Mouse (Mus musculus): ENCODE data around the gene Mkks.
"Not testable (repeated sequence)": the region's sequence is repeated elsewhere in the genome, so short reads cannot be mapped to it uniquely, and the experiment has no call there.

Gene Mkks

DNA sequence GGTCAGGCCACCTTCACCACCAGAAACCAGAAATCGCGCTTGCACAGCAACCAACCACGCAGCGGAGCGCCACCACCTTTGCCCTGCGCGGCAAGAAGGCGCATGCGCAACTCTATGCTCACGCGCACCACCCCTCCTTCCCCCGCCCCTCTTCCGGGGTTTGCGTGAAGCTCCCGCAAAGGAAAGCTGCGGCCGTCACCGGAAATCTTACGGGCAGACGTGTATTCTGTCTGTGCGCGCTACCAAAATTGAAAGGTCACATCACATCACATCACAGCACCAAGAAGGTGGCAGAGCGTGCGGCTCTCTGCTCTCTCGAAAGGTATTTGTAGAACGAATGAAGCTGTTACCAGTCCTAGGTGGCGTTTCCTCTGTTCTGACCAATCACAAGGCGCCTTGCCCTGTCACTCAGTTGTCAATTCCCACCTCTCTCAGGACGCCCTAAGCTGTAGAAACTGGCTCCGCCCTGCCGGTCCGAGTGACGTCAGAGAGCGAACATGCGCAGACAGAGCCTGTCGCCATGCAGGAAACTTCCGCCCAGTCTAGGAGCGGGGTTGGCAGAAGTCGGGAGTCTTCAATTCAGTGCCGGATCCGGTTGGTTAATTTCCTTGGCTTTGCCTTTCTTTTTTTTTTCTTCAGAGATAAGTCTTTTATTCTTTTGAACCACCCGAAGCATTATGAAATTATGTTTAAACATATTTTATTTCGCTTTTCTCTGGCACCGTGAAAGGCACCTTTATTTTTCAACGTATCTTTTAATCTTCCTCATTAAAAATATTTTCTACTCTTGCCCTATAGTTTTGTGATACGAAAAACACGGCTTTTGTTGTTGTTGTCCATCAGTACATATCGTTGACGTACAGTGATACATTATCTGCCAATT lies at the start of gene Mkks, which contains the start of the genes Slx4ip and AL731706.1:
Gene Mkks, minus strand, starts transcription at position 322 of the 883 bp plus-strand sequence.
Gene Slx4ip, plus strand, starts transcription at position 151 of the 883 bp plus-strand sequence.
Gene AL731706.1, minus strand, starts transcription at position 322 of the 883 bp plus-strand sequence.
- peak; percentile 99 for DNase-seq (ENCODE audit: low spot score)

DNA sequence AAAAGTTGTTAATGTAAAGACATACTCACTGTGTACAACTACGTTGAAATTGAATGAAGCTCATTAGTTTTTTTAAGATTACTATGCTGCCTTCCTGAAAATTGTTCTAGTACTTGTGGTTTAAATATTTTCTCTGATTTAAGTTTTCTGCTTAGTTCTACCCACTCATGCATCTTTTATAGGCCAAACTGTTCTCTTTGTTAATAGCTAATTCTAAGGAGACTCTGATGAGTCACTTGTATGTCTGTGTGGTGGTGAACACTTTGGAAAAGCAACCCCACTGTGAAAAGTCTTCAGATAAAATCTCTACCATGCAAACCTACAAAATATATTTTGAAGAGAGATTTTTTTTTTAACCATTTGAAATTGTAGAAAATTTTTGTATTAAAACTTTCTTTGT lies 47.1 kb upstream of the Mkks start:
- DNase-seq (ENCODE audit: low spot score), result no peak

DNA sequence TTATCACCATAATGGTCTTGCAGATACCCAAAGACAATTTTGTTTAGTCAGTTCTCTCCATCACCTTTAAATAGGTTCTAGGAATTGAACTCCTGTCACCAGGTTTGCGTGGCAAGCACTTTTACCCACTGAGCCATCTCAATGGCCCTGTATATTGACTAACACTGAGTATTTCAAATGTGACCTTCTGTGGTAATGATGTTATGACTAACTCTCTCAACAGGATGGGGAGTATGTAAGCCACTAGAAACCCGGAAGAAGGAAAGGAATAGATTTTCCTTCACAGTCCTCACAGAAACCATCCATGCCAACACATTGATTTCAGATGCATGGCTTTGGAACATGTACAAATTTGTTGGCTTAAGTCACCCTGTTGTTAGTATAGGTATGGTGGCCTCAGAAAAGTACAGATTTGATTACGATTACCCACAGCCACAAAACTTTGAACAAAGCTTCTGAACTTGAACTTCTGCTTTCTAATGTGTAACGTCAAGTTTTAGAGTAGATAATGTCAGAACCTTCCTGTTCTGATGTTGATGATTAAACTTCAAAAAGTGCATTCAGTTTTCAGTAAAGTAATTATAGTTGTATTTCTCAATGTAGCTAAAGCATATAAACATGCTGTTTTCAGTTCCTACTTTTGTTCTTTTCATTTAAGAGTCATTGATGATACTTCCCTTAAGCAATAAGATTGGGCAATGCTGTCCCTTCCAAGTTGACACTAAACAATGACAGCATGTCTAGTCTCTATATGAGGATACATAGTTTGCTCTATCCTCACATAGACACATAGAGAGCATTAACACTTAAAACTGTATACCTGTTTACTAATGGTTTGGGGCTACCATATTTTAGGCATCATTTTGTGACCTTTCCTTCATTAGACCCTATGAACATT lies 45.5 kb upstream of the Mkks start:
- DNase-seq (ENCODE audit: low spot score), result no peak

DNA sequence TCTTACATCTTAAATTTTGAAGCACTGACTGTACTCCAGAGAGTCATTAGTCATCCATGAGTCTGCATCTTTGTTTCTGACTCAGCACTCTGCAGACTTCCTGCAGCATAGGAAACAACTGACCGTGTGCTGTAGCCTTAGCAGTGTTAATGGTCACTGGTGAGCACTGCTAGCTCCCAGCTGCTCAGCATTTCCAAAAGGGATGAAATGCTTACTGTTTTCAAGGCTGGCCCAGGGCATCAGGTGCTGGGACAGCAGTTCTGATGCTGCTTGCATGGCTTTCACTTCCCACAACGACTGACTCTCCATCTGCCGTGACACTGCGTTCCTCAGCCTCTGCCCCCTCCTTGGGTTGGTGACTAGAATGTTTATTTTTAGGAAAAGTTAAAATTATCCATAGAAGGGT lies 29.8 kb upstream of the Mkks start:
- DNase-seq (ENCODE audit: low spot score), result no peak

DNA sequence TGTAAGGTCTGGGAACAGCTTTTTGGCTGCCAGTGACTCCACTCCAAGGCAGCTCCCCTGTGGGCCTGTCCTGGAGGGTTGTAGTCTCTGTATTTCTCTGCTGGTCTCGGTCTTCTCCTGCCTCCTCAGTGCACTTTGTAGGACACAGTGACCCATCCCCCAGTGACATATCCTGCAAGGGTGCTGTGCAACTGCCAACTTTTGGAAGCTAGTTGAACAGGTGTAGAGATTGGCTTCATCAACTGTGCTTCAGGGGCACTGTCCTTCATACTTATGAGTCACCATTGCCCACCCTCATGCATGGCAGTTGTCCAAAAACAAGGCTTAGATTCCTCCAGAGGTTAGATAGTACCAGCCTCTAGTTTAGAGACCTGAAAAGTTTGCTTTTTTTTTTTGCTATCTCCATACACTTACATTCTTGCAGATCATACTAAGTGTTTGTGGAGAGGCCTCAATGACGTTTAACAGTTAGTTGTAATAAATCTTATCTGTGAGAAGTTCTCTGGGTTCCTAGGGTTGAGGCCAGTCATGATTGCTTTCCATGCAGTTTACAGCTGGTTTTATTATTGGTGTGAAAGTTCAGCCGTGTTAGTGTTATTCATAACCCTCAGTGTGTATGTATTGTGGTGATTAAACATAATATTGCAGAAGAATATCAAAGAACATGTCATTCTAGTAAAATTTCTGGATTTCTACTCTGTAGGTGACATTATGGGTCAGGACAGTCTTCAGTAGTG lies 29.2 kb upstream of the Mkks start:
- no peak for DNase-seq (ENCODE audit: low spot score)

DNA sequence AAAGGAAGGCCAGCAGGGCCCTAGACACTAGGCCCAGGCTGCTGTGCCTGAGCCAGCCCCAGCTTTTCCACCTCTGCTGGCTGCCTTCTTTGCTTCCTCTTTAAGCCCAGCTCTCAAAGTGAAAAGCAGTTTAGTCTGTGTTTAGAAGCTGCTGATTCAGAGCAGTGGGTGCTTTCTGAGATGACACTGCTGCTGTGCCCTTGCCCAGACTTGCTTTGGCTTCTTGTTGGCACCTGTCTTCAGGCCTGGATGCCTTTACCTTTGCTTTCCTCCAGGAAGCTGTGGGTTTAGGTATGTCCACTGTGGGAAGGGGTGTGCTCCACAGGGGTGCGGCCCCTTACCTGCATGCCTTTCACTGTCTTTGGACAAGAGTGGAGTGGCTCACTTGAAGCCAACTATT lies 28.2 kb upstream of the Mkks start:
- no peak for DNase-seq (ENCODE audit: low spot score)

DNA sequence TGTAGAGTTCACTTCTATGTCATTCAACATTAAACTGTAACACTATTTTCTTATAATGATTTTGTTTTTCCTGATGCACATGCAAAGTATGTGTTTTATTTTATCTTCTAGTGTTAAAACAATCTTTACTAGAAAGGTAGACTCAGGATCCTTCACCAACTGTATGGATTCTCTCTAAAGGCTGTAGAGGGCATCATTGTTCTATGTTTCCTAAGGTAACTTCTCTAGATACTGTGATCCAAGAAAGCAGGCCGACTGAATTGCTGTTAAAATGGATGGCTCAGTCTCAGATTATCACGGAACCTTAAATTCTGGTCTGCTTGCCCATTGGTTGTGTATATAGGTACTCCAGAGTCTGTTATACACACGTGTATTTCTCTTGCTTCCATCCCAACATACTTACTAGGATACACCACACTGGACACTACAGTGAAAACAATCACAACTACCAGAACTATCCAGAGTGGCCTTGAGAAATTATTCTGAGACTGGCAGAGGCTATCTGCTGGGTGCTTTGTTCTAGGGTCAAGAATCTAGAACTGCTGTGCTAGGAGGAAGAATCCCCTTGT lies 23.2 kb upstream of the Mkks start:
- DNase-seq (ENCODE audit: low spot score), result no peak

DNA sequence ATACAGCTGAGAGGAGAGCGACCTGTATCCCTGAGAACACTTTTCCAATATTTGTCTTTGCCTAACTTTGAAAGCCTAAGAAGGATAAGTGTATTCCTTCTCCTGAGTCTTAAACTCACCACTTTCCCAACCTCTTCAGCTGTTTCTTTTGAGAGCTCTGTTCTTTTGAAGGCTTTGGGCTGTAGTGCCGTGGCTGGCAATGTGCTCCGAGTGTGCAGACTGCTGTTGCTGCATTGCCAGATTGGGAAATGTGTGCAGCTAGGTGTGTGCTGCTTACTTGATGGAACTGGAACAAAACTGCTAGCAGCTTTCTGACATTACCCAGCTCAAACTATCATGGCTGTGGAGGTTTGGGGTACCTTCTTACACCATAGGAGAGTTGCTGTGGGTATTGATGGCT lies 21.8 kb upstream of the Mkks start:
- DNase-seq (ENCODE audit: low spot score), result no peak

DNA sequence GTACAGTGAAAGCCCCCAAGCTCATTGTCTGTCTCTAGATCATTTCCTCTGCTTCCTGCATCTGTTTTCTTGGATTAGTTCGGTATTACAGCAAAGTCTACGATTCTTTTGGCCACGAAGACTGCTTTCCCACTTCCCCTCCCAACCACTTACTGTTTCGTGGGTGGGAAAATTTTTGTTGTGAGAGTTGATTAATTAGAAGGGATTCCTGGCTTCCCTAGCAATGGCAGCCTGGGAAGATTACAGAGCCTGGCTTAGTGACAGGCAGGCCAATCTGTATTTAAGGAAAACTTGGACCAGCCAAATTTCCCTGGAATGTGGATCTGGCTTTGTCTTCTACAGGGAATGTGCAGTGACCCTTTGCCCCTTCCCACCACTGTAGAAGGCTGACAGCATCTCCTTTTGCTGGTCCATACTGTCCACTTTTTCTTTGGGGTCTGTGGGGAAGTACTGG lies 20.8 kb upstream of the Mkks start:
- no peak for DNase-seq (ENCODE audit: low spot score)

DNA sequence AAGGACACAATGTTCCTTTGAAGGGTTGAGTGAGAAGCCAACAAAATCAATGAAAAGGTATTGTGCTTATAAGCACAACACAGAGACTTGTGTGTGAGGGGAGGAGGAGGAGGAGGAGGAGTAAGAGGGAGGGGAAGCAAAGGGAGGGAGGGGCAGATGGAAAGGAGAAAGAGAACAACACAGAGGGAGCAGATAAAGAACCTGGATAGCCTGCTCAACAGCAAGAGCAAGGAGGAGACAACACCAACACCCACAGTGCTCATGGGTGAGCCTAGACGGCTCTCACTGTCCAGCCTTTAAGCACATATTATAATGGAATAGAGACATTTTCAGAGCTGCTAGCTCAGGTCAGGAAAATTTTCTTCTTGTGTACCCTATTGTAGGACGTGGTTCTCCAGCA lies 18.1 kb upstream of the Mkks start:
- DNase-seq (ENCODE audit: low spot score), result no peak

DNA sequence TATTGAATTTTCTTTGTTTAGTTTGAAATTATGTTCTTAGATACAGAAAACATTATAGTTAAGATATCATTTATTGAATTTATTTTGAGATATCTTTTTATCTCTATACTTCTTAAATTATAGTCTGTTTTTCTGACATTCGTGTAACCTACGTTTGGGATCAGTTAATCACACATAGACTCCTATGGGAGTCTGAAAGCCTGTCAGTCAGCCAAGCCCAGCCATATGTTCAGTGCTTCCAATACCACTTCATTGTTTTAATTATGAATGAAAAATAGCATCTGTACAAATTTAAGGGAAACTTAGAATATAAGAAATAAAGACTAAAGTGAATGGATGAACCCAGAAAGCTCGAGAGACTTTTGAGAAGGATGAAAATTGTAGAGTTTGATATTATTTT lies 17.4 kb upstream of the Mkks start:
- DNase-seq (ENCODE audit: low spot score), result no peak

DNA sequence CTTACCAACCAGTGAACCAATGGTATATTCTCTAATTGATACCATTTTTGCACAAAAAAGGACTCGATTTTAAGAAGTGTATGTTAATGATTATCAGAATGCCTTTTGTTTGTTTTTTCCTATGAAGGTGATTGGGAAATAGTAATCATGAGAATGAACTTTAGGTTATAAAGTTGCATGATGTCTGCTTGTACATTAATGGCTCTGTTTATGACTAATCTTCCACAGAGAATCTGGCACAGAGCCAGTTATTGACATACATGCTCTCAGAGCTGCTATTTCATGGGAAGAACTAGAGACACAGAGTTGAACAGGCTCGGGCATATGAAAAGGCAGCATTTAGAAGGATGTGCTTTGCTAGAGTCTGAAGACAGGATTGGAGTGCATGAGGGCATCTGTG lies 4.9 kb upstream of the Mkks start:
- no peak for DNase-seq (ENCODE audit: low spot score)

DNA sequence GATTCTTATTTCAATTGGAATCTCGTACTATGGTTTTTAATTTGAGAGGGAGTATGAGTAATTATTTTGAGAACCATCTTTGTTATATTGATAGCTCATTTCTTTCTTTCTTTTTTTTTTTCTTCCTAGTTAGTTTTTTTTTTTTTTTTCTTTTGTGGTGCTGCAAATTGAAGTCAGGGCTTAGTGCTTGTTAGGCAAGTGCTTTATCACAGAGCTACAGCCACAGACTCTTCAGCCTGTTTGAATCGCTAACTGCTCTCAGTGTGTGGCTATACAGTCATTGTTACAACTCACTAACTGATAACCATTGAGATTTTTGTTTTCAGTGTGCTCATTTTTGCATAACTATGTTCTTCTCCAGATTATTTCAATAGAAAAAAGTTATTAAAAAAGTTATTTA lies 3.3 kb upstream of the Mkks start:
- no peak for DNase-seq (ENCODE audit: low spot score)

DNA sequence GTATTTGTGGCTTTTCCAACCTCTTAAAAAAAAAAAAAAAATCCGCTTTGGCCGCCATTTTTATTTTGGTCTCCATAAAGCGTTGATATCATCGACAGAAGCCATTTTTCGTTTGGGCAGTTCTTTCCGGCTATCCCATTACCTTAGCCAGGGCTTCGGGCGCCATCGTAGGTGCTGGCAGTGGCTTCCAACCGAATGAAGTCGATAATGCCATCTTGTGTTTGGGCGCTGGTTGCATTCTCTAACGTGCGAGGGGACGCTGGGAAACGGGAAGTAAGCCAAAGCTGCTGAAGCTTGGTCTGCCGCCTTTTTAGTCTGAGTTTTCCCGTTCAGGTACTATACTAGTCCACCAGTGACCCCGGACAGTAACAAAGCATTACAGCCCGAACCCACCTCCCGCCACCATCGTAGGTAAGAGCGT lies 772 bp upstream of the Mkks start:
- peak; percentile 86 for DNase-seq (ENCODE audit: low spot score)

DNA sequence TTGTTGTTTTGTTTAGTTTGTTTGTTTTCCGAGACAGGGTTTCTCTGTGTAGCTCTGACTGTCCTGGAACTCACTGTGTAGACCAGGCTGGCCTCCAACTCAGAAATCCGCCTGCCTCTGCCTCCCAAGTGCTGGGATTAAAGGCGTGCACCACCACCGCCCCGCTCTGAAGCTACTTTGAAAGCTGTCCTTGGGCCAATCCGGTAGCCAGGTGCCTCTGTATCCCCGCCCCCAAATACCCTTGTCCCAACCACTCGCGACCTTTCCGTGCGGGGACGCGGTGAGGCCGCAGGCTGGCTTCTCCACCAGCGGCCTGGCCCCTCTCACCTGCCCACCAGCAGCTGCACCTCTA lies 497 bp downstream of the Mkks start:
- not testable (repeated sequence) for DNase-seq (ENCODE audit: low spot score)

DNA sequence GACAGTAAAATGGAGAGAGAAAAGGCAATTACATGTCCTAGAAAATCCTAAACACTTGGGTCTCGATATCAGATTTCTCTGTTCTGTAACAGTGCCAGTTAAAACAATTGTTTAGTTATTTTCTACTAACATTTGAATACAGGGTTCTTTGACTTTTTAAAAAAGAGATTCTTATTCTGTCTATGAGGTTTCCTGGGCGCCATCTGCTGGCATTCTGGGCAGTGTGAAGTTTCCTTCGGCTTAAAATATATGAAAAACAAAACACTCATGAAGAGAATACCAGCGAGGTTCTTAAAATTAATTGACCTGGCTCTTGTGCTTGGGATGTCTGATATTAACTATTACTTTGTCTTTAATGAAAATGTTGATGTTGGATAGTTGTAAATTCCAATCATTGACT lies 4.3 kb downstream of the Mkks start:
- no peak for DNase-seq (ENCODE audit: low spot score)

DNA sequence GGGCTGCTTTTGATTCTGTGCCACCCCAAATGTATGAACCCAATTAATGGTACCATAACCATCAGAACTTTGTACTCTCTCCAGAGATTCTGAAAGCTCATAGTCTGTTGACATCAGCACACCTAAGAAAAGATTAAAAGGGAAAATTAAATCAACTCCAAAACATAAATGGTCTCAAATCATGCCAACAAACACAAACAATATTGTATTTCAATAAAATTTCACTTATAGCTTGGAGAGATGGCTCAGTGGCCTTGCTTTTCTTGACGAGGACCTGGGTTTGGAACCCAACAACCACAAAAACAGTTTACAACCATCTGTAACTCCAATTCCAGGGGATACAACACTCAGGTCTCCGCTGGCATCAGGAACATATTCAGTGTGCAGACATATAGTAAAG lies 5.6 kb downstream of the Mkks start, which contains the start of gene AL731706.2:
Gene AL731706.2, minus strand, starts transcription at position 101 of the 400 bp plus-strand sequence.
- DNase-seq (ENCODE audit: low spot score), result no peak

DNA sequence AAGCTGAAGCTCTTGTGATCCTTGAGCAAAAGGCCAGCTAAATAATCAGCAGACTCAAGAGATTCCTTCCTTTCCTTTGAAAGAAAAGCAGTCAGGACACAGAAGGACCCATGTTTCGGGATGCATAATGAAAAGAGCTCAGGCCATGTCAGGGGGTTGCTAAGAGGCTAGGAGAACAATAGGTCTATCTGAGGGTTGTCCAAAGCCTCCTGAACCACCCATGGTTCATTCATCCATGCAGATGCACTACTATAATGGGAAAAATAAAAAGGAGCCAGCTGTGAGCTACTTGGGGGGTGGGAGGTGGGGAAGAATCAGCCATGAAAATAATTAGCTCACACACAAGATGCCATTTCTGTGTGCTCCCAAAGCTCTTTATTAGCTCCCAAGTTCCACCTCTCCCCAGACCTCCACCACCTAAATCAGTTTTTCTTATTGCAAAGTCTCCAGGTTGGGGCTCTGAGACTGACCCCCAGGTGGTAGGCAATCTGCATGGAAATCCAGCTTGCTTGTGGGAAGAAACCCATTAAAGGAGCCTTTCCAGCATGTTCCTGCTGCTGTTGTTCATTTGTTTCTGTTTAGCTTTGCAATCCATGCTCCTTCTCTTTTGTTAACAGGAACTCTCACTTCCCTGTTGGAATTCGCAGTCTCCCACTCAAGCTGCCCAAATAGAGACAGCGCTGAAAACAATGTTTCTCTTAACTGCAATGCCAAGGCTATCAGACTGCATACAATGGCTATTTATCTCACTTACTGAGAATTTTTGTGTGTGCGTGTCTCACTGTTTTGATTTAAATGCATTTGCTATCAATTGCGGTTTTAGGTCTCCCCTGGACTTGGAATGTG lies 36.4 kb downstream of the Mkks start:
- DNase-seq (ENCODE audit: low spot score), result no peak

DNA sequence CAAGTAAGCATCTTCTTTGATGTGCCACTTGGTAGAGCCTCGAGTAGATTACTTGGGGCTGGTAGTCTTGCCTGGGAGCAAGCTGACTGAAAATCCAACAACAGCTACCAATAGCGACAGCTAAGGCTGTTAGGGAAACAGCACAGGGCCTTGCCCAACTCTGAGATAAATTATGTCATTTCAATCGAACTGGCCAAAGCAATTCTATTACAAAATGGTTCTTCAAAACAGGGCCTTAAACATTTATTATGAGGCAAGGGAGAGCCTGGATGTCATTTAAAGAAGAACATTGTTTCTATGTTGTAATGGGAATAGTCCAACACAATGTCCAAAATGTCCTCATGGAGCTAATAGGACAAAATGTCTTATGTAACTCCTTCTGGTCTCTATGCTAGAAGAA lies 40.8 kb downstream of the Mkks start:
- no peak for DNase-seq (ENCODE audit: low spot score)

DNA sequence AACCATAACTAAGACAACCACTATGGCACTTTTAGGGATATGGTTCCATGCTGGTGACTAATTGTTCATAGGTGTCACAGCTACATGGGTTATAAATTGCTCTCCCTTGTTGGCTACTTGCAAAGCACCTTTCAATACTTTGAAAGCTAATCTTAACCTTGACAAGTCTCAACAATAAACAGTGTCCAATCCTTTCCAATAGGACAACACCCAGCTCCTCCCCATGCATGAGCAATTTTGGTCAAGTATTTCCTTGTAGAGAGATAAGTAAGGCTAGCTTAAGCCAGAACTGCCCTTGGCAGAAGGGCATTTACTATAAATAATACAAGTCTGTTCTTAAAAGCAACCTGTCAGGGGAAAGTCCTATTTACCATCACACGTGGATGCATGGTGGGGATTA lies 53.2 kb downstream of the Mkks start:
- DNase-seq (ENCODE audit: low spot score), result no peak

DNA sequence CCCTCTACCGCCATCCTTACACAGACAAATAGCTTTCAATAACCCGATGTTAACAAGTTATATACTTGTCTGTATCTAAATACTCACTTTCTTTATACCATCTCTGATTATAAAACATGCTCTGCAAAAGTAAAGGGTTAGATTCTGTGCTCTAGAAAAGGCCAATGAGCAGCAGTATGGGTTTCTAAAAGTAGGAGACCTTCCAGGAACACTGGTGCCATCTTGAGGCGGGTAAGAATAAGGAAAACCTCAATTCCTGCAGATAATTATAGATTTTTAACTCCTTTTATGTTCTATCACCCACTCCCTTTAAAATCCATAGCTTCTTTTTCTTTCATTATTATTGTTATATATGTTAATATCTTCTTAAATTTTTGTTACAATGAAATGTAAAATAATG lies 55.3 kb downstream of the Mkks start:
- no peak for DNase-seq (ENCODE audit: low spot score)
